Mouse (Mus musculus) liver, embryonic 11.5 days (tissue): ENCODE measurements around the gene Tgfbr3l. TPM values are rescaled to one million over a fixed set of nuclear protein-coding genes. Genes with fewer than 3 reads are reported as not detected.
A peak's percentile ranks its signal among the peaks of the same experiment; 100 is the strongest.
"Not testable (repeated sequence)": the region's sequence is repeated elsewhere in the genome, so short reads cannot be mapped to it uniquely, and the experiment has no call there.

Experiments
- ATAC-seq: fragments of 200-750 bp; cut with Nextera tagmentation; replicated peaks from 2 replicates; pipeline ENCODE4 v1.8.0; 2017; ENCODE audit warnings: moderate number of reproducible peaks, mild to moderate bottlenecking, moderate TSS enrichment, moderate library complexity; ENCODE audit not compliant: low FRiP score
- DNase-seq: peaks from one replicate; pipeline ENCODE4 v3.0.0-alpha.2; 2017; ENCODE audit warnings: low spot score
- H3K27ac ChIP-seq: fragments of 300-500 bp; sonication (generic); 2 replicates; pipeline ENCODE4 v1.5.1; 2014; ENCODE audit warnings: mild to moderate bottlenecking, low read depth, low read length, control low read depth
- H3K27me3 ChIP-seq: fragments of 300-500 bp; sonication (generic); replicated peaks from 2 replicates; pipeline ENCODE4 v1.6.1; 2014; ENCODE audit warnings: low read length, mixed read lengths; ENCODE audit not compliant: control insufficient read depth, insufficient read depth
- H3K36me3 ChIP-seq: fragments of 300-500 bp; sonication (generic); 2 replicates; pipeline ENCODE4 v1.6.1; 2014; ENCODE audit warnings: mild to moderate bottlenecking, low read length, moderate library complexity, mixed read lengths; ENCODE audit not compliant: control insufficient read depth, insufficient read depth
- H3K4me1 ChIP-seq: fragments of 300-500 bp; sonication (generic); replicated peaks from 2 replicates; pipeline ENCODE4 v1.6.1; 2014; ENCODE audit warnings: low read length, mixed read lengths; ENCODE audit not compliant: control insufficient read depth, insufficient read depth
- H3K4me2 ChIP-seq: fragments of 300-500 bp; sonication (generic); 2 replicates; pipeline ENCODE4 v1.6.1; 2014; ENCODE audit warnings: mild to moderate bottlenecking, control low read depth, moderate library complexity
- H3K4me3 ChIP-seq: fragments of 300-500 bp; sonication (generic); 2 replicates; pipeline ENCODE4 v1.5.1; 2014; ENCODE audit warnings: low read depth, low read length, control low read depth
- H3K9ac ChIP-seq: fragments of 300-500 bp; sonication (generic); 2 replicates; pipeline ENCODE4 v1.6.1; 2014; ENCODE audit warnings: low read depth, low read length, control low read depth
- H3K9me3 ChIP-seq: fragments of 300-500 bp; sonication (generic); 2 replicates; pipeline ENCODE4 v1.6.1; 2016; ENCODE audit warnings: low read length, inconsistent platforms, mixed read lengths; ENCODE audit not compliant: control insufficient read depth
- WGBS: fragments of 180-500 bp; shearing (Covaris S2); extraction: QIAGEN DNeasy Blood & Tissue Kit; methylation state at CpG from one replicate; pipeline ENCODE4 v1.1.7; 2014; 5-methylcytosine and 5-hydroxymethylcytosine counted together
- polyA plus RNA-seq: library from polyadenylated mRNA; unstranded; fragments of >200 nt; fragmentation: Nextera tagmentation; extraction: Ambion mirVana; gene quantifications from 2 replicates; pipeline ENCODE4 v1.2.1, GENCODE M21; 2014

Tgfbr3l gene
- polyA plus RNA-seq, 1 experiment from 2014 or later, result 1.7 TPM

DNA sequence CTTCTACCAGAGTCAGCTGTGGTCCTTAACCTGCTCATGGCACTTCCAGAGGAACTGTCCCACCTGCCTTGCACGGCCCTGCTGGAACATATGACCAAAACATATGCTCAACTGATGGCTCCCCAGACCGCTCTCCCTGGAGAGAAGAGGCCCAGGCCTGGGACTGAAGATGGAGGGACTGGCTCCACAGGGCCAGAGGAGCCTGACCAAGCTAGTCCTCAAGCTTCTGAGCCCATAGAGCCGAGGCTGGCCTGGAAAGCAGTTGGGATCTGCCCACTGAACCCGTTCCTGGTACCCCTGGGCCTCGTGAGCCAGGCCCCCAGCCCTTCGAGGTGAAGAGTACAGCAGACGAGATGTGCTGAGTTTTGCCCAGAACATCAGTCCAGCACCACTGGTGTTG, 7.5 kb downstream of the Tgfbr3l start:
- Histone ChIP-seq H3K36me3 (peaks cover 20% of the 10 kb centered on the region), H3K4me1 (peaks cover 27% of the 10 kb centered on the region)
- H3K9me3 ChIP-seq, H3K27ac ChIP-seq, H3K4me3 ChIP-seq, H3K9ac ChIP-seq, ATAC-seq, H3K27me3 ChIP-seq, H3K4me2 ChIP-seq, DNase-seq: not testable (repeated sequence)
- WGBS, result 79% methylated on average over 7 of the region's 7 CpGs

DNA sequence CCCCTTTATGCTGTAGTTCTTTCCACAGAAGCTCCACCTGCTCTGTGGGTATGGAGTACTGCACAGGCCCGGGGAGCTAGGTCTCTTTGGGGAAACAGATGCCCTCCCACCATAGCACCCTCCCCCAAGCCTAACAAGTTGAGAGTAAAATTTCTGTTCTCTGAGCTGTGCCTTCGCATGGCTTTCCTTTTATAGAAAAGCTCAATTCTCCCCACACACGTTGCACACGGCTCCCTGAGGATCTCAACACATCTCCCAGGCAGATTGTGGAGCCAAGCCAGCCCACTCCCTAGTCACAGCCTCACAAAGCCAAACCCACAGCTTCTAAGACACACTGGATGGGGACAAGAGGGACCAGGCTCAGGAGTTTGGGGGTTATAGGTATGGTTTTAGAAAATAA, 8.9 kb downstream of the Tgfbr3l start:
- H3K9ac ChIP-seq, result no peak overlapping the region
- no peaks in the 10 kb centered on the region for H3K27me3 ChIP-seq
- H3K4me2 ChIP-seq, result no peak overlapping the region
- H3K36me3 ChIP-seq, result peaks cover 26% of the 10 kb centered on the region
- 79% methylated on average over 4 of the region's 4 CpGs for WGBS
- H3K27ac ChIP-seq, result no peak overlapping the region
- no peak for ATAC-seq
- H3K4me3 ChIP-seq, result no peak overlapping the region
- H3K9me3 ChIP-seq, result no peaks in the 10 kb centered on the region
- H3K4me1 ChIP-seq, result peaks cover 26% of the 10 kb centered on the region
- DNase-seq, result no peak

DNA sequence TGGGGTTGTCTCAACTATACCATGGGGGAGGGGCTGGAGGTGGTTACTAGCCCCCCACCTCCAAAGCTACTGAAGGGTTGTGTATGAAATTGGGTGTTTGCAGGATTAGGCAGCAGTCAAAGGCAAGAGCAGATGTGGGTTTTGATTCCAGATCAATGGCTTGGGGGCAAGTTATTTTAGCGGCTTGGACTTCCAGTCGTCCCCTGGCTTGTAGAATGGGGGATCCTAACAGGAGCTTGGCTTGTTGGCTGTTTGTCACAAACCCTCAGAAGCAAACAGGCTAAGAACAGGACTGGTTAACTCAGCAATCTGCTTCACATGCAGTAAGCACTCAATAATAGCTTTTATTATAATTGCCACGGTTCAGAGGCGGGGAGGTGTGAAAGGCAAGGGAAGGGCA, 9.3 kb downstream of the Tgfbr3l start:
- H3K4me1 ChIP-seq, result peaks cover 24% of the 10 kb centered on the region
- no peak overlapping the region for H3K4me2 ChIP-seq
- no peak for DNase-seq
- no peak for ATAC-seq
- H3K36me3 ChIP-seq, result peaks cover 29% of the 10 kb centered on the region
- H3K4me3 ChIP-seq, result no peak overlapping the region
- H3K27me3 ChIP-seq, result no peaks in the 10 kb centered on the region
- 90% methylated on average over 4 of the region's 4 CpGs for WGBS
- H3K27ac ChIP-seq, result no peak overlapping the region
- H3K9me3 ChIP-seq, result no peaks in the 10 kb centered on the region
- H3K9ac ChIP-seq, result no peak overlapping the region

DNA sequence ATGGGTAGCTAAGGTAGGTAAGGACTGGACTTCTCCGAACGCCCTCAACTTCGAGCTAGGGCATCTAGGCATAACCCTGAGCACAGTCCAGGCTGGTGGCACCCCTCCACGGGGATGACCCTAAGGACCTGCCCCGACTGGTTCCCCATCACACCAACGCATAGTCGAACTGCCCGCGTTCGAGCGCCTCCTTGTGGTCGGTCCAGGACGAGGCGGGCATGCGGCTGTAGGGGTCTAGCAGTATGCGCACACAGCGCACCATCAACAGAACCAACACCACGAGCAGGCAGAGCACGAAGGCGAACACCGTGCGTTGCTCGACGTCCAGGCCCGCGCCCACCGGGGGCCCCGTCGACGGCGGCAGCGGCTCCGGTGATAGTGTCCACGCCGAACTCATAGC, 10.2 kb downstream of the Tgfbr3l start:
- Histone ChIP-seq H3K36me3 (peaks cover 36% of the 10 kb centered on the region), H3K4me1 (peaks cover 23% of the 10 kb centered on the region), H3K4me2 (peak overlapping the region; percentile 99), H3K27me3 (no peaks in the 10 kb centered on the region), H3K4me3 (peak overlapping the region; percentile 70), H3K27ac (no peak overlapping the region), H3K9me3 (no peaks in the 10 kb centered on the region), H3K9ac (peak overlapping the region; percentile 68)
- ATAC-seq (peak; percentile 61), DNase-seq (peak; percentile 86)
- 4% methylated on average over 35 of the region's 35 CpGs for WGBS

DNA sequence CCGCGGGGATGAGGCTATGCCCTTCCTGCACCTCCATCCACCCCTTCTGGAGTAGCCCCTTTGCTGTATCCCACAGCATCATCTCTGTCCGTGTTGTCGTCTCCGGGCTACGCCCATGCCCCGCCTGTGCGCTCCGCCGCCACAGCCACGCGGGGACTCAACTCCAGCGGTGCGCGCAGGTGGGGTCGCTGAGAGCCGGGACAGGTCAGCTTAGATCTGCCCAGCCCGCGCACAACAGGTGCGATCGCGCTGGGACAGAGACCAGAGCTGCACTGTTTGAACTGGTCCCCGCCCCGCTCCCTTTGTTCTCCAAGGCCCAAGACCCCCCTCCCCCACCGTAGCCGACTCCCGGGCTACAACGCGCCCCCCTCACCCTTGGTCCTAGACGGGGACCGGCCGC, 10.7 kb downstream of the Tgfbr3l start:
- WGBS, result under 1% methylated on average over 31 of the region's 32 CpGs
- H3K9me3 ChIP-seq, result no peaks in the 10 kb centered on the region
- H3K4me2 ChIP-seq, result peak overlapping the region; percentile 99
- peak overlapping the region; percentile 68 for H3K9ac ChIP-seq
- DNase-seq (no peak), ATAC-seq (peak; percentile 53)
- H3K4me3 ChIP-seq, result peak overlapping the region; percentile 70
- no peaks in the 10 kb centered on the region for H3K27me3 ChIP-seq
- peaks cover 21% of the 10 kb centered on the region for H3K4me1 ChIP-seq
- H3K36me3 ChIP-seq, result peaks cover 36% of the 10 kb centered on the region
- peak overlapping the region; percentile 55; the same call in 1 of the 2 replicates for H3K27ac ChIP-seq

DNA sequence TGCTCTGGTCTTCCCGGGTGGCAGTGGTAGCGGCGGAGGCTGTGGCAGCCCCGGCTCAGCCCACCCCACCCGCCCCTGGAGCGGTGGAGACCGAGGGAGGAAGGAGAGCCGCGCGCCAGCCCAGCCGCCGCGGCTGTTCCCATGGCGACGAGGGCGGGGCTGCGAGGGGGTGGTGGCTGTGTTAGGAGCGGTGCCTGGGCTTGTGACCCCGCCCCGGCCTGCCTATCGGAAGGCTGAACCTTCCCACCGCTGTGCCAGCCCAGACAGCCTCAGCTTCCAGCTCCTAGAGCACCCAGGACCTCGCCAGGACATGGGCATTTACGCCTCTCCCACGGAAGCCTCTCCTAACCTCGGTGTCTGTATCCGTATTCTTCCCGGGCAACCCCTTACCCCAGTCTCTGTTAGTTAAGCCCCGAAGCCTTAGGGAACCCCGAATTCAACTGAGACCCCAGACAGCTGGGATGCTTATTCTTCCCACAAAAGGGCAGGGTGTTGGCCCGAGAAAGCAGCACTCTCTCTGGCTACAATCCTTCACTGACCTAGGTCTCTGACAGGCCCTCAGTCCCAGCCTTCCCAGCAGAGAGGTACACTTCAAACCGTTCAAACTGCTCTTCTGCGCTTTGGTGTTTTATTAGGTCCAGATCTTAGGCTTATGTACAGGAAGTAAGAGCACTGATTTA, 11.3 kb downstream of the Tgfbr3l start, which contains the start of gene Ctxn1:
TSS of gene Ctxn1 (minus strand) at position 150 of the 680 bp plus-strand sequence.
- peak within 1 kb of the TSS; percentile 68 for H3K9ac ChIP-seq
- ATAC-seq (peak; percentile 92), DNase-seq (peak; percentile 98)
- H3K4me2 ChIP-seq, result peak within 1 kb of the TSS; percentile 99
- peak within 1 kb of the TSS; percentile 70 for H3K4me3 ChIP-seq
- peaks cover 15% of the 10 kb centered on the region for H3K4me1 ChIP-seq
- H3K9me3 ChIP-seq, result no peaks in the 10 kb centered on the region
- WGBS, result 10% methylated on average over 27 of the region's 33 CpGs
- peak within 1 kb of the TSS; percentile 55; the same call in 1 of the 2 replicates for H3K27ac ChIP-seq
- peaks cover 36% of the 10 kb centered on the region for H3K36me3 ChIP-seq
- H3K27me3 ChIP-seq, result no peaks in the 10 kb centered on the region

DNA sequence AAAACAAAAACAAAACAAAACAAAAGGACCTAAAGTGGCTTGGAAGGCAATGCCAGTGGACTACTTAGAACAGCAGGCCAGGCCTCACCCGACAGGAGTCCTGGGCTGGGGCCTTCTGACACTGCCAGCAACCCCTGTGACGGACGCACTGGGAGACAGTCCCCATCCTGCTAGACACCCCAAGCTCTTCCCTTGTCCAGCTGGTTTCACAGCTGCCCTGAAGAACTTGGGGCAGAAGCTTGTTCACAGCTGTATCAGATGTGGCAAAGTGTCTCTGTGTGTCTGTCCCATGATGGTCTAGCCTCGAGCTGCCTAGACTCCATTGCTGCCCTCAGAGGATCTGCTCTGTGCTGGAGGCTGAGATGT, 11.8 kb downstream of the Tgfbr3l start:
- Histone ChIP-seq H3K9me3 (no peaks in the 10 kb centered on the region), H3K4me2 (no peak overlapping the region), H3K27me3 (no peaks in the 10 kb centered on the region), H3K4me3 (no peak overlapping the region), H3K9ac (no peak overlapping the region), H3K4me1 (peaks cover 15% of the 10 kb centered on the region), H3K36me3 (peaks cover 36% of the 10 kb centered on the region), H3K27ac (no peak overlapping the region; the same call in 1 of the 2 replicates)
- no peak for ATAC-seq
- WGBS, result 87% methylated on average over 4 of the region's 4 CpGs
- no peak for DNase-seq

DNA sequence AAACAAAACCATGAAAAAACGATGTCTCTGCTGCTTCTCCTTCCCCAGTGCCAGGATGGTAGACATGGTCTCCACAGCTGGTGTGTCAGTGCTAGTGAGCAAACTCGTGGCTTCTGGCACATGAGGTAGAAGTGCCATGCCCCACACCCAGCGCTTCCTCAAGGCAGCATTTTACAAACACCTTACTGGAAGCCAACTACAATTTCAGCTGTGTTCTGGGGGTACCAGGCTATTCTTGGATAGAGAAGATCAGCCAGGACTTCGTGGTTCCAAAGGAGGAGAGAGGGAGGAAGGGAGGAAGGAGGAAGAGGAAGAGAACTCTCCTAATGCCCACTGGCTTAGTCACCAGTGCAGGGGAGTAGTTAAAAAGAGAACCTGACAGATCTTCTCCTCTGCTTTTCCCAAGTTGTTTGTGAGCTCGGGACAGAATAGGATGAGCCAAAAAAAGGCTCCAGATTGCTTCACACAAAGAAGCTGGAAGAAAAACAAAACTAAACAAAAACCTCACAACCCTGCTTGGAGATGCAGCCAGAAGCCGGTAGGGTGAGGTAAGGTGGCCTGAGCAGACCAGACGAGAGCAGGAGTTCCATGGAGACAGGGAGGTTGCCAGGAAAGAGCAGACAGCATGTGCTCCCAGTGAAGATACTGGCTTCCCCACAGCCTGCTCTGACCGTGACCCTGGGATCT, 15.2 kb downstream of the Tgfbr3l start:
- peaks cover 11% of the 10 kb centered on the region for H3K4me1 ChIP-seq
- H3K36me3 ChIP-seq, result peaks cover 56% of the 10 kb centered on the region
- DNase-seq (no peak), ATAC-seq (no peak)
- H3K4me3 ChIP-seq, result no peak overlapping the region
- H3K9ac ChIP-seq, result no peak overlapping the region
- WGBS, result 85% methylated on average over 8 of the region's 8 CpGs
- H3K9me3 ChIP-seq, result no peaks in the 10 kb centered on the region
- no peak overlapping the region for H3K4me2 ChIP-seq
- H3K27ac ChIP-seq, result no peak overlapping the region
- H3K27me3 ChIP-seq, result no peaks in the 10 kb centered on the region
